Mouse (Mus musculus) liver, adult (tissue): ENCODE data around the gene Ube2m.

Source experiments
- GATA4 ChIP-seq: IDR thresholded peaks from 2 replicates; pipeline ENCODE4 v1.6.1; 2014; ENCODE audit warnings: mild to moderate bottlenecking, low read length; ENCODE audit not compliant: insufficient replicate concordance

Ube2m gene

DNA sequence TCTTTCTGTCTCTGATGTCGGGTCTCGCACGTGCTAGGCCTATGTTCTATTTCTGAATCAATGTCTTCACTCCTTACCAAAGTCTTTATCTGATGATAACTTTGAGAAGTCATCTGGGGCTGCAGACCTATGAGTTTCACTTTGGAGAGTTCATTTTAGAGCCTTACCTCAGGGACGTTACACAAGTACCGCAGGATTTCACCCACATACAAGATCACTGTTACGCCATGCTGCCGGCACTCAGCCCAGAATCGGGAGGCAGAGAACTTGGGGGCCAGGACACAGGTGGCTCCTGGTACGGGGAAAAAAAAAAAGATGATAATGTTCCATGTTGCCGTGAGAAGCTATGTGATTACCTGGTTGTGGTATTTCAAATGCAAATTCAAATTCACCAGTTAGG lies 44.9 kb downstream of the Ube2m start:
- TF ChIP-seq GATA4 = no peak

GRCm38 (mm10) chr7:12992222-12992621 lies 45.9 kb downstream of the Ube2m start:
- TF ChIP-seq GATA4 = no peak

DNA sequence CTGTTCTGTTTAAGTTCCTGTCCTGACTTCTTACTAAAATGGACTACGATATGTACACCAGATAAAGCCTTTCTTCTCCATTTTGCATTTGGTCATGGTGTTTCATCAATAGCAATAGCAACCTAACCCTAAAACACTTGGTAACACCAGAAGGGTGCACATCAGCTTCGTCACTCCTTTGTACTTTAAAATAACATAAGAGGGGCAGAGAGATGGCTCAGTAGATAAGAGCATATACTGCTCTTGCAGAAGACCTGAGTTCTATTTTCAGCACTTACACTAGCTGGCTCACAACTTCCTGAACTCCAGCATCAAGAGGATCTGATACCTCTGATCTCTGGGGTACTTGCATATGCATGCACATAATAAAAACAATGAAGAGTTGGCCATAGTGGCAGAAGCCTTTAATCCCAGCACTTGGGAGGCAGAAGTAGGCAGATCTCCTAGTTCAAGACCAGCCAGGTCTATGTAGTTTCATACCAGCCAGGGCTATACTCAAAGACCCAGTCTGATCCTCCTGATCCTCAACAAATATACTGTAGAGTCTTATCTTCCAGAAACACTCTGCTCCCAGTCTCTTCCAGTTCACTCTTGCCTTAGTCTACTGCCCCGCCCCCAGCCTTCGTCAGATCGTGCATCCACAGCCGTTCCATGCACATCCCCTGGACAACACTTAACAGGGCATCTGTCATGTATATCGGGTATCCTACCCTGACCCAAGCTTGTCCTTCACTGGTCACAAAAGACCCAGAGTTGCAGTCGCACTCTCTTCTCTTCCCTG lies 50.5 kb downstream of the Ube2m start:
- TF ChIP-seq GATA4 = no peak

- TF ChIP-seq GATA4 = no peak
Measured at GRCm38 (mm10) chr7:12986906-12987305, 51.2 kb downstream of the Ube2m start.

- TF ChIP-seq GATA4 = no peak
Measured at GRCm38 (mm10) chr7:12985724-12986123, 52.4 kb downstream of the Ube2m start.
